Mouse (Mus musculus): ENCODE measurements around the gene Gm7945. TPM values are rescaled to one million over a fixed set of nuclear protein-coding genes. Genes with fewer than 3 reads are reported as not detected.
"Not testable (repeated sequence)": the region's sequence is repeated elsewhere in the genome, so short reads cannot be mapped to it uniquely, and the experiment has no call there.

The Gm7945 gene
- total RNA-seq (2021), result not detected

GRCm38 (mm10) chr14:41386279-41386678, at the start of gene Gm7945:
Gene Gm7945 (minus strand): TSS chr14:41386379.
- intact Hi-C loops (cut with DNase I); DNase-seq: not testable (repeated sequence)

- intact Hi-C loops (cut with DNase I), result not testable (repeated sequence)
- DNase-seq, result peak; percentile 7 to 12
Measured at GRCm38 (mm10) chr14:41425393-41426075, 39.4 kb upstream of the Gm7945 start.

GRCm38 (mm10) chr14:41424694-41425093, 38.5 kb upstream of the Gm7945 start:
- intact Hi-C loops (cut with DNase I), result not testable (repeated sequence)
- DNase-seq, result peak in 1 of 2 experiments; percentile 1

GRCm38 (mm10) chr14:41408181-41408580, 22.0 kb upstream of the Gm7945 start, which contains the start of gene Gm6482:
Gene Gm6482 (minus strand): TSS chr14:41408281.
- DNase-seq; intact Hi-C loops (cut with DNase I): not testable (repeated sequence)

GRCm38 (mm10) chr14:41348309-41348708, 37.9 kb downstream of the Gm7945 start, which contains the start of gene Gm5798:
Gene Gm5798 (plus strand): TSS chr14:41348609.
- DNase-seq; intact Hi-C loops (cut with DNase I): not testable (repeated sequence)

Other genes with a start within 250 kb of the Gm7945 start
- gene Mbl1, start 234.9 kb downstream of the Gm7945 start, total RNA-seq (2021), result not detected
- not detected for gene Sftpd, start 201.2 kb downstream of the Gm7945 start, total RNA-seq (2021)
- gene Gm2832, start 107.6 kb downstream of the Gm7945 start, total RNA-seq (2021), result not detected
- not detected for gene Gm5798, start 37.8 kb downstream of the Gm7945 start, total RNA-seq (2021)
- gene Gm6482, start 21.9 kb upstream of the Gm7945 start, total RNA-seq (2021), result not detected
- gene Gm7954, start 67.1 kb upstream of the Gm7945 start, total RNA-seq (2021), result not detected
- not detected for gene Gm3486, start 103.1 kb upstream of the Gm7945 start, total RNA-seq (2021)
- not detected for gene Gm7970, start 169.2 kb upstream of the Gm7945 start, total RNA-seq (2021)
- not detected for gene 1700049E17Rik2, start 186.8 kb upstream of the Gm7945 start, total RNA-seq (2021)
- not detected for gene Gm3072, start 238.2 kb upstream of the Gm7945 start, total RNA-seq (2021)